Mouse (Mus musculus): ENCODE measurements around the gene Cacna2d3.

- no peak for TF ChIP-seq POLR2A (IDR thresholded peaks at IDR 0.05; ENCODE audit: control insufficient read depth, low read depth, low read length)
- no peak for TF ChIP-seq CTCF (IDR thresholded peaks at IDR 0.05; ENCODE audit: control insufficient read depth, insufficient read depth, insufficient replicate concordance, low read depth, low read length)
These were observed 669.5 kb downstream of the Cacna2d3 start for GRCm38 (mm10) chr14:29051951-29052835.

All from testis, adult 2 months (tissue).